Mouse (Mus musculus) heart, embryonic 15.5 days (tissue): ENCODE results near the gene Glud1. TPM values are rescaled to one million over a fixed set of nuclear protein-coding genes. Genes with fewer than 3 reads are reported as not detected.

Source experiments
- ATAC-seq: fragments of 200-750 bp; cut with Nextera tagmentation; replicated peaks from 2 replicates; pipeline ENCODE4 v1.8.0; 2017; ENCODE audit warnings: low read depth, moderate TSS enrichment; ENCODE audit not compliant: insufficient number of reproducible peaks, insufficient read depth, low FRiP score
- H3K27ac ChIP-seq: fragments of 300-500 bp; sonication (generic); 2 replicates; pipeline ENCODE4 v1.5.1; 2015; ENCODE audit warnings: mild to moderate bottlenecking, inconsistent platforms
- H3K27me3 ChIP-seq: fragments of 300-500 bp; sonication (generic); 2 replicates; pipeline ENCODE4 v1.6.1; 2015; ENCODE audit warnings: inconsistent platforms
- H3K36me3 ChIP-seq: fragments of 300-500 bp; sonication (generic); 2 replicates; pipeline ENCODE4 v1.6.1; 2015; ENCODE audit warnings: mild to moderate bottlenecking, inconsistent platforms
- H3K4me1 ChIP-seq: fragments of 300-500 bp; sonication (generic); replicated peaks from 2 replicates; pipeline ENCODE4 v1.6.1; 2015; ENCODE audit warnings: inconsistent platforms
- H3K4me2 ChIP-seq: fragments of 300-500 bp; sonication (generic); 2 replicates; pipeline ENCODE4 v1.6.1; 2015; ENCODE audit warnings: inconsistent platforms, mild to moderate bottlenecking, moderate library complexity
- H3K4me3 ChIP-seq: fragments of 300-500 bp; sonication (generic); 2 replicates; pipeline ENCODE4 v1.5.1; 2015; ENCODE audit warnings: mild to moderate bottlenecking, inconsistent platforms
- H3K9ac ChIP-seq: fragments of 300-500 bp; sonication (generic); 2 replicates; pipeline ENCODE4 v1.6.1; 2015; ENCODE audit warnings: mild to moderate bottlenecking, inconsistent platforms
- H3K9me3 ChIP-seq: fragments of 300-500 bp; sonication (generic); replicated peaks from 2 replicates; pipeline ENCODE4 v1.6.1; 2016; ENCODE audit warnings: inconsistent platforms
- WGBS: fragments of 180-500 bp; shearing (Covaris S2); methylation state at CpG from one replicate; pipeline ENCODE4 v1.1.7; 2015; ENCODE audit warnings: mixed read lengths; 5-methylcytosine and 5-hydroxymethylcytosine counted together
- polyA plus RNA-seq: library from polyadenylated mRNA; unstranded; fragments of >200 nt; fragmentation: Nextera tagmentation; extraction: Ambion mirVana; gene quantifications from 2 replicates; pipeline ENCODE4 v1.2.1, GENCODE M21; 2015

Gene Glud1
- 55.9 and 60.3 TPM in 2 replicates for polyA plus RNA-seq

DNA sequence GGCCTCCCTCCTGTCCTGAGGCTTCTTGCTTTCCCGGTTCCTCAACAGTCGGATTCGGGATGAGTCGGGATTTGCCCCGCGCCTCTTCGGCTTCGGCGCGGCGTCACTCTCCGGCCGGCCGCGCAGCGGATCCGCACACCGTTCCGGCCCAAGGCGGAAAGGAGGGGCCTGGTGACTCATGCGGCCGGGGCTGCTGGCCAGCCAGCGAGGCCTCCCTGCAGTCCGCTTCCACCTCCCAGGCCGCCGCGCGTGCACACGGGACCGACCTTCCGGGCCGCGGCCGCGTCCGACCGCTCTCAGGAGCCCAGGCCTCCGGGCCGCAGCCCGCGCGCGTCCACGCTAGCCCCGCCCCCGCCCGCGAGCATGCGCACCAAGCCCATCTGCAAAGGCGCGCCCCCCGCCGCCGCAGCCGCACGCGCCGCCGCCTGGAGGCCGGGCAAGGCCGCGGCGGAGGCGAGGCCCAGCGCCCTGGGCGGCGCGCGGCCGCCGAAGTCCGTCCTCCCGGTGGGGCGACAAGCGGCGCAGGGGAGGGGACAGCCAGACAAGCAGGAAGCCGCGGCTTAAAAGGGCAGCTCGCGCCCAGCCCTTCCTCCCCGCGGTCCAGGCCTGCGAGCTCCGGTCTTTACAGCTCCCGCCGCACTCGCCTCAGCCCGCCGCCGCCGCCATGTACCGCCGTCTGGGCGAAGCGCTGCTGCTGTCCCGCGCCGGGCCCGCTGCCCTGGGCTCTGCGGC lies at the start of gene Glud1, which contains the start of gene Shld2:
Glud1 (plus strand) TSS at position 494 of the 732 bp plus-strand sequence.
Shld2 (minus strand) TSS at position 260 of the 732 bp plus-strand sequence.
- Histone ChIP-seq H3K9me3 (no peaks in the 10 kb centered on the region), H3K4me2 (peak within 1 kb of the TSS; percentile 86), H3K4me1 (peaks cover 19% of the 10 kb centered on the region), H3K4me3 (peak within 1 kb of the TSS; percentile 95), H3K36me3 (no peaks in the 10 kb centered on the region), H3K9ac (peak within 1 kb of the TSS; percentile 95), H3K27ac (peak within 1 kb of the TSS; percentile 96), H3K27me3 (no peaks in the 10 kb centered on the region)
- under 1% methylated on average over 82 of the region's 100 CpGs for WGBS
- peak; percentile 96 for ATAC-seq

DNA sequence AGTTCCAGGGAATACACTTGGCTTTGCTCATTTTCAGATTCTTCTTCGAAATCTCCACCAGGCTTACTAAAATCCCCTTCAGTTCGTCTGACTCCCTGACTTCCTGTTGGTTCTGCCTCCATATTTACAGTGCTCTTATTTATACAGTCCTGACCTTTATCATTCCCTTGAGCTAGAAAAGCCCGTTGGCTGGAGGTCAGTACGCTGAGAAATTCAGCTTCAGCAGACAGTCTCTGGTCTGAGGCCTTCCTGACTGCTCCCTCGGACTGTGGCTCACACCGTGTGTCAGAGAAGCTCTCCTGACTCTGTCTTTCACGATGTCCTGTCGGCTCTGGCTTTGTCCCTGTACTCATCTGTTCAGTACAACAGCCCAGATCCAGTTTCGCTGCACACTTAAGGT lies 42.5 kb upstream of the Glud1 start:
- Histone ChIP-seq H3K36me3 (no peaks in the 10 kb centered on the region), H3K27me3 (no peaks in the 10 kb centered on the region), H3K4me1 (no peaks in the 10 kb centered on the region), H3K9ac (no peak overlapping the region), H3K9me3 (no peaks in the 10 kb centered on the region), H3K4me3 (no peak overlapping the region), H3K27ac (no peak overlapping the region), H3K4me2 (no peak overlapping the region)
- no peak for ATAC-seq
- WGBS, result 68% methylated on average over 9 of the region's 9 CpGs

DNA sequence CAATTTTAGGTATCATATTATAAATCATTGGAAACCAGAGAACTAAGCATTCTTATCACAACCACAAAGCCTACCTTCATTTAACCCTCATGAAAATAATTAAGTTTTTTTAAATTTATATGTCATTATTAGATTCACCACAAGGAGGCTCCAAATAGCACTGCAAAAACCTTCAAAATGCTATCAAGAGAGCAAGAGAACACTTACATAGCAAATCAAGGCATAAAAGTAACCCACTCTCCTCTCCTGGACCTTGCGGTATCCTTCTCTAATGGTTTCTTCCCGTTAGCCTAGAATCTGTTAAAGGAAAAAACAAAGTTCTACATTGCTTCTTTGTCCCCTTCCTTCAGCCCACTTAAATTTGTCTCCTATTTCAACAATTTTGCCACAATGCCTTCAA lies 37.2 kb upstream of the Glud1 start:
- Histone ChIP-seq H3K27me3 (no peaks in the 10 kb centered on the region), H3K4me2 (no peak overlapping the region), H3K36me3 (no peaks in the 10 kb centered on the region), H3K9ac (no peak overlapping the region), H3K27ac (no peak overlapping the region), H3K4me1 (no peaks in the 10 kb centered on the region), H3K9me3 (no peaks in the 10 kb centered on the region), H3K4me3 (no peak overlapping the region)
- WGBS, result 48% methylated on average over 2 of the region's 2 CpGs
- no peak for ATAC-seq

DNA sequence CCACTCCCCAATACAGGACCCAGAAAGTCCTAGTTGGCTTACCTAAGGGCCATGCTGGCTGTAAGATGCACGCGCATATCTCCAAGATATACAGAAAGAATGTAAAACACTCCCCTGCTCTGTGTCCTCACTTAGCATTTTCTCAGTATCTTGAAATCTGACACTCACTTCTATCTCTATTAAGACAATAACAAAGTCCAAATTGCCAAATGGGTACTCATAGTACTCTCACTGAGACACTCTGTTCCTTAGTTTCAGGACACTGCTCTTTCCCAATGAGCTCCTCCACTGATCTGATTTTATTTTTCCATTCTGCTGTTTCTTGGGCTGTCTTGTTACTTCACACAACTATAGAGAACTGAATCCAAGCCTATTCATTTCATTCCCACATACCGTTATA lies 36.4 kb upstream of the Glud1 start:
- no peak overlapping the region for H3K27ac ChIP-seq
- ATAC-seq, result no peak
- H3K4me1 ChIP-seq, result no peaks in the 10 kb centered on the region
- WGBS, result 89% methylated on average over 3 of the region's 3 CpGs
- no peak overlapping the region for H3K4me2 ChIP-seq
- H3K9ac ChIP-seq, result no peak overlapping the region
- no peak overlapping the region for H3K4me3 ChIP-seq
- no peaks in the 10 kb centered on the region for H3K9me3 ChIP-seq
- no peaks in the 10 kb centered on the region for H3K36me3 ChIP-seq
- H3K27me3 ChIP-seq, result no peaks in the 10 kb centered on the region

DNA sequence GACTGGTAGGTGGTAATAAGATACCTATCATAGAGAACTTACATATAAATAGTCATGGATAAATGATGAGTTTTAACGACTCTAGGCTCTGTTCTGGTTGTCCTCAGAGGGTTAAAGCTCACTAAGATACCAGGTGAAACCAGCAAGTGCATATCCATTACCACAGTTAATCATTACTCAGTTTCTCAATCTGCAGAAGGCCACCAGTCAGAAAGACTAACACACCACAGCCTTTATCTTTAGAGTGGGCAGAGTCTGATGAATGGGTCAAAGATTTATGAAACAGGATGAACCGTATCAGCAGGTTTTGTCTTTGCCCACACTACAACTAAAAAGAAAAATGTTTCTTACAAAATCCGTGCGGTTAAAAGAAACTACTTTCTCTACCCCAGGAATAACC lies 35.3 kb upstream of the Glud1 start:
- Histone ChIP-seq H3K27me3 (no peaks in the 10 kb centered on the region), H3K36me3 (no peaks in the 10 kb centered on the region), H3K4me3 (no peak overlapping the region), H3K4me1 (no peaks in the 10 kb centered on the region), H3K9me3 (no peaks in the 10 kb centered on the region), H3K4me2 (no peak overlapping the region), H3K27ac (no peak overlapping the region), H3K9ac (no peak overlapping the region)
- ATAC-seq, result no peak
- WGBS, result 84% methylated on average over 4 of the region's 4 CpGs

DNA sequence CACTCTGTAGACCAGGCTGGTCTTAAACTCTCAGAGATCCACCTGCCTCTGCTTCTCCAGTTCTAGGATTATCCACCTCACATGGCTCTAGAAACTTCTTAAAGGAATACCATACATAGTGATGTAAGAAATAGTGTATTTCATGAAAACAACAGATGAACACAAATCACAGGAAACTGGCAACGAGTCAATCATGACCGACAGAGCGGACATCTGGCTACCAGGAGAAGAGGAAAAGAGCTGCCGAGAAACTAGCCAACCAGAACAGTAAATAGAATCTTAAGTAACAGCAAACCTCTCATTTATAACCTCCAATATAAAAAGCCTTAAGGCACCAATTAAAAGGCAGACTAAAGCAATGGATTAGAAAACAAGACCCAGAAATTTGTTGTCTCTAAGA lies 30.8 kb upstream of the Glud1 start:
- Histone ChIP-seq H3K36me3 (no peaks in the 10 kb centered on the region), H3K9me3 (no peaks in the 10 kb centered on the region), H3K9ac (no peak overlapping the region), H3K4me2 (no peak overlapping the region), H3K4me1 (no peaks in the 10 kb centered on the region), H3K4me3 (no peak overlapping the region), H3K27me3 (no peaks in the 10 kb centered on the region), H3K27ac (no peak overlapping the region)
- WGBS, result 70% methylated on average over 4 of the region's 4 CpGs
- no peak for ATAC-seq

DNA sequence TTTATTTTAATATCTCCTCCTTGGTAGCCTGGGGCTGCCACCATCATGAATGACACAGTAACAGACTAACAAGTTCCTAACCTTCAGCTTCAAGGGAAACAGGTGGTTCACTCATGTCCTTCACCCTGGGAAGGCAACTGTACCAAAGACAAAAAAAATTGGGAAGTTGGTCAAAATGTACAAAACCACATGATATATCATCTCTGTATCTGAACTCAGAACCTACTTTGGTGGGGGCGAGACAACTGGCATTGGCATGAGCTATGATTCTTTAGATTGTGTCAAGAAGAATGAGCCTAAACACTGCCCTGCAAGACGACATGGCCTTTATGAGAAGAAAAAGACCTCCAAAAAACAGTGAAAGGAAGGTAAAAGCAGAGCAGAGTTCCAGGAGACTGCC lies 29.7 kb upstream of the Glud1 start:
- H3K4me2 ChIP-seq, result no peak overlapping the region
- no peaks in the 10 kb centered on the region for H3K36me3 ChIP-seq
- no peak overlapping the region for H3K4me3 ChIP-seq
- WGBS, result 69% methylated on average over 2 of the region's 2 CpGs
- H3K9ac ChIP-seq, result no peak overlapping the region
- no peak for ATAC-seq
- H3K27ac ChIP-seq, result no peak overlapping the region
- no peaks in the 10 kb centered on the region for H3K4me1 ChIP-seq
- no peaks in the 10 kb centered on the region for H3K27me3 ChIP-seq
- no peaks in the 10 kb centered on the region for H3K9me3 ChIP-seq

DNA sequence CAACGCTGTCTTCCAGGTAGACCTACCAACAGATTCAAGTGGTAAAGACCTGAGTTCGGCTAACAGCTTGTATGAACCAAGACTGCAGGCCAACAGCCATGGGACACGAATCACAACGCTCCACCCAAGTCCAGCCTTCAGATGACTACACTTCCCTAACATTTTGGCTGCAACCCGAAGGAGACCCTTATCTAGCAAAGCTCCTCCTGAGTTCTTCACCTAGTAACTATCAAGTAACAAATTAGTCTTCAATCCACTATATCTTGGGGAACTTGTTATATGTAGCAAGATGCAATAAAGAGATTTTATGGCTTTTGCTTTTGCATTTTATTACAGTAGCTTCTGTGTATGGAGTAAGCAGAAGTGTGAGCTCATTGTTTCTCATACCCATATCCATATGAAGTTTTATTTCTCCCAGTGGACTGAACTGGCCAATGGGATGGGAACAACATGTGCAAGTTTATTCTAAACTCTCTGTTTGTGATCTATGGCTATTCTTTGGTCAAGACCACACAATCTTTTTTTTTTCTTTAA lies 28.7 kb upstream of the Glud1 start:
- Histone ChIP-seq H3K9ac (no peak overlapping the region), H3K27ac (no peak overlapping the region), H3K4me3 (no peak overlapping the region), H3K9me3 (no peaks in the 10 kb centered on the region), H3K4me2 (no peak overlapping the region), H3K4me1 (no peaks in the 10 kb centered on the region), H3K36me3 (no peaks in the 10 kb centered on the region), H3K27me3 (no peaks in the 10 kb centered on the region)
- ATAC-seq, result no peak
- 87% methylated on average over 5 of the region's 5 CpGs for WGBS

DNA sequence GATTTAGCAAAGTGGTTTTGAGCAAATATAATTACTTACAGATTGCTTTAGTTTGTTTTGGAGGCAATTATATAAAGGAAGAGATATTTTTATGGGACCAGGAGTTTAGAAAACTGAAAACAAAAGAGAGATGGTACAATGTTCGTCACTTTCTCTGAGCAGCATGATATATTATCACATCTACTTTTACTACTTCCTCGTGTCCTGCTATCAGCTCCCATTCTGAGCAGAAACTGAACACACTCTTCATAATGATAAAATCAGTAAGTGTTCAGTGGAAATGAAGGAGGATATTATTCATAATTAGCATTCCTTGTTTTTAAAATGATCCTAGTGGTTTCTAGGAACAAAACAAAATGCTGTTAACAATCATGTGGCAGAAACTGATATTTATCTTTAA lies 22.1 kb upstream of the Glud1 start:
- H3K27ac ChIP-seq, result no peak overlapping the region
- H3K4me3 ChIP-seq, result no peak overlapping the region
- no peak for ATAC-seq
- no peaks in the 10 kb centered on the region for H3K9me3 ChIP-seq
- 60% methylated on average over 2 of the region's 2 CpGs for WGBS
- H3K4me2 ChIP-seq, result no peak overlapping the region
- no peaks in the 10 kb centered on the region for H3K27me3 ChIP-seq
- H3K9ac ChIP-seq, result no peak overlapping the region
- H3K4me1 ChIP-seq, result 0 out of 2 replicates have a peak, but pooled peaks cover 3% of the 10 kb centered on the region
- no peaks in the 10 kb centered on the region for H3K36me3 ChIP-seq

DNA sequence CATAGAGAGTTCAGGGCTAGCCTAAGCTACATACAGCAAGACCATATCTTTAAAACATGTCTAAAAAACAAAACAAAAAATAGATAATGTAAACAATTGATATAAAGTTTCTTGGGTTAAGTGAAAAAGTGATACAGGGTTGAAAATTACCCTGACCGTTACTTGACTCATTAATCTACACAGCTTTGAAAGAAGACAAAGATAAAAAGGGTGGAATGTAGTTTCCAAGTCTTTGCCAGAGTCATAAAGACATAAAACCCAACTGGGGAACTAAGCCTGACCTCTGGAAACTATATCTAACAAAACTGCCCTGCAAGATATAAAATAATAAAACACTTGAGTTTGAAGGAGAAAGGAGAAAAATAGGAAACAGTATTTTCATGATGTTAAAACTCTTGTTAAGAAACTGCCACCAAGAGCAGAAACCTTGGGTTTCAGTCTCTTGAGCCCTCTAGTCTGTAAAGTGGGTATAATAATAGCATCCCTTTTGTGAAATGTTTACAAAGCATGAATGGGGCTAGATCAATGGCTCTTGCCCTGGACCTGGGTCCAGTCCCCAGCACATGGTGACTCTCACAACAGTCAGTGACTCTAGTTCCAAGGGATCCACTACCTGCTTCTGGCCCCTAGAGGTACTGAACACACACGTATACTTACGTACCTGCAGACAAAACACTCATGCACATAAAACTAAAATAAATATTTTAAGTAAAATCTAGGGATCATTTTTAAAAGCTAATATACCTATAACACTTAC lies 21.1 kb upstream of the Glud1 start:
- H3K9ac ChIP-seq, result no peak overlapping the region
- H3K4me2 ChIP-seq, result no peak overlapping the region
- H3K27me3 ChIP-seq, result no peaks in the 10 kb centered on the region
- 84% methylated on average over 3 of the region's 3 CpGs for WGBS
- no peak overlapping the region for H3K4me3 ChIP-seq
- H3K36me3 ChIP-seq, result no peaks in the 10 kb centered on the region
- no peaks in the 10 kb centered on the region for H3K9me3 ChIP-seq
- H3K27ac ChIP-seq, result no peak overlapping the region
- H3K4me1 ChIP-seq, result 0 out of 2 replicates have a peak, but pooled peaks cover 3% of the 10 kb centered on the region
- no peak for ATAC-seq

DNA sequence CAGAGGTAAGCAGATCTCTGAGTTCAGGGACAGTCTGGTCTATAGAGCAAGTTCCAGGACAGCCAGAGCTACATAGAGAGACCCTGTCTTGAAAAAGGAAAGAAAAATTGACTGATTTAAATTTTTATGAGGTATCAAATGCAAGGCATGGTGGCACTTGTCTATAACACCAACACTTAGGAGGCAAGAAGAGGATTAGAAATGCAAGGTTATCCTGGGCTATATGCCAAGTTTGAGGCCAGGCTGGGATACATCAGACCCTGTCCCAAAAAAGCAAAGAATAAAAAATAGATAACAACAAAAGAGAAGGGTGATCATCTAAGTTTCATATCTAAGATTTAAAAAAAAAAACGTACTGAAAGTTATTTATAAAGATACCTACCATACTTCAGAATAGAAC lies 20.3 kb upstream of the Glud1 start:
- Histone ChIP-seq H3K4me1 (0 out of 2 replicates have a peak, but pooled peaks cover 3% of the 10 kb centered on the region), H3K27me3 (no peaks in the 10 kb centered on the region), H3K36me3 (no peaks in the 10 kb centered on the region), H3K9ac (no peak overlapping the region), H3K4me3 (no peak overlapping the region), H3K27ac (no peak overlapping the region), H3K9me3 (no peaks in the 10 kb centered on the region), H3K4me2 (no peak overlapping the region)
- WGBS, result 27% methylated on average over 1 of the region's 1 CpGs
- no peak for ATAC-seq
